Mouse (Mus musculus): ENCODE measurements around the gene Adam10. TPM values are rescaled to one million over a fixed set of nuclear protein-coding genes. Genes with fewer than 3 reads are reported as not detected.

Adam10 gene
- polyA plus RNA-seq (2015; fragmentation: Nextera tagmentation; extraction: Ambion mirVana), result 60.0 and 62.9 TPM in 2 replicates

GRCm38 (mm10) chr9:70678682-70679131, at the start of gene Adam10:
Gene Adam10 (plus strand): TSS chr9:70678997.
- H3K9me3 ChIP-seq, result no peaks in the 10 kb centered on the region
- H3K4me2 ChIP-seq, result peak within 1 kb of the TSS; percentile 62
- whole genome bisulfite sequencing, result 0% methylated on average over 45 of the region's 48 CpGs
- peaks cover 3% of the 10 kb centered on the region for H3K4me1 ChIP-seq
- H3K27ac ChIP-seq, result peak within 1 kb of the TSS; percentile 97
- H3K4me3 ChIP-seq, result peak within 1 kb of the TSS; percentile 68
- no peaks in the 10 kb centered on the region for H3K36me3 ChIP-seq
- ATAC-seq (ENCODE audit: insufficient number of reproducible peaks, low FRiP score, low TSS enrichment, low read depth), result peak; percentile 100
- peak within 1 kb of the TSS; percentile 85 for H3K9ac ChIP-seq
- H3K27me3 ChIP-seq, result no peaks in the 10 kb centered on the region

DNA sequence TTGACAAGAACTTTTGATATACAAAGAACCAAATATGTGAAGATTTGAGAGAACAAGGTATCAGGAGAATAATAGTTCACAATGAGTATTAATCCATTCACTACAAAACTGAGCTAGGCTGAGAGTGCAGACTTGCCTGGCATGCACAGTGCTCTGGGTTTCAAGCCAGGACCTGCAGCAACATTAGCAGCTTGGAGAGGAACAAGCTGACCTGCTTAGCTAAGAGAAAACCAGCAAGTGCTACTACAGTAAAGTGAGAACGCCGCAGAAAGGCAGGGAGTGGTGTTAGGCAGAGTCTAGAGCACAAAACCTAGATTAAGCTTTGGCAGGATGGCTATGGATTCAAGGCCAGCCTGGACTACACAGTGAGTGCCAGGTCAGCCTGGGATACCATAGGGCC, 49.1 kb upstream of the Adam10 start:
- WGBS, result 66% methylated on average over 2 of the region's 2 CpGs
- no peaks in the 10 kb centered on the region for H3K27me3 ChIP-seq
- ATAC-seq (ENCODE audit: insufficient number of reproducible peaks, low FRiP score, low TSS enrichment, low read depth), result no peak
- H3K4me2 ChIP-seq, result no peak overlapping the region
- peaks cover 3% of the 10 kb centered on the region; the same call in 1 of the 2 replicates for H3K4me1 ChIP-seq
- no peaks in the 10 kb centered on the region for H3K9me3 ChIP-seq
- no peak overlapping the region for H3K9ac ChIP-seq
- no peak overlapping the region for H3K27ac ChIP-seq
- peaks cover 4% of the 10 kb centered on the region; the same call in 1 of the 2 replicates for H3K36me3 ChIP-seq
- H3K4me3 ChIP-seq, result no peak overlapping the region

DNA sequence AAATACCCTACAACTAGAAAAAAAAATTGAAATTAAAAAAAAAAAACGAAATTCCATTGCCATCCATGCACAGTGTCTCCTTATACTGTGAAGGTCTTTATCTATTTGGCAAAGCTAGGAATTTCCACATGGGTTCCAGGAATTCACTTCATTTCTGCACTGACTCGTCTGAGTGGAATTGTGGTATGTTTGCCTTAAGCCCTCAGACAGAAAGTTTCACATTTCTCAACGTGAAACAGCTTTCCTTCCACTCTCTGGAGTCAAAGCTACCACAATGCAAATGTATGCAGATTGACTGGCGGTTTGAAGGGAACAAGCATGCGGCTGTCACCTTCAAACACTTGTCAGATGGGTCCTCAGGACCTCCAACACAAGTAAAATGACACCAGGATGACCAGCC, 47.1 kb upstream of the Adam10 start:
- Histone ChIP-seq H3K27ac (no peak overlapping the region), H3K4me1 (peaks cover 3% of the 10 kb centered on the region; the same call in 1 of the 2 replicates), H3K36me3 (no peaks in the 10 kb centered on the region), H3K4me3 (no peak overlapping the region), H3K27me3 (no peaks in the 10 kb centered on the region), H3K4me2 (no peak overlapping the region), H3K9ac (no peak overlapping the region), H3K9me3 (no peaks in the 10 kb centered on the region)
- ATAC-seq (ENCODE audit: insufficient number of reproducible peaks, low FRiP score, low TSS enrichment, low read depth), result no peak
- 17% methylated on average over 5 of the region's 5 CpGs for WGBS

DNA sequence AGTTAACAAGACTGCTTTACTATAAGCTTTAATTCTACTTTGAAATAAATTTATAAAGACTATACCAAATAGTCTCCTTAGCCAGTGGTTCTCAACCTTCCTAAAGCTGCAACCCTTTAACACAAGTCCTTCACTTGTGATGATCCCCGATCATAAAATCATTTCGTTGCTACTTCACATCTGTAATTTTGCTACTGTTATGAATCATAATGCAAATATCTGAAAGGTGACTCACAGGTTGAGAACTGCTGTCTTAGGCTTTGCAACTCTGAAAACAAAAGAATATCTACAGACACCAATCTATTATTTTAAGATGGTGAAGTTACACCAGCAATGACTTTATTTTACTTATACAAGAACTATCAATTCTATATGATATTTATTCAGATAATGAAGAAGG, 42.0 kb upstream of the Adam10 start:
- ATAC-seq (ENCODE audit: insufficient number of reproducible peaks, low FRiP score, low TSS enrichment, low read depth), result no peak
- Histone ChIP-seq H3K9ac (no peak overlapping the region), H3K4me2 (no peak overlapping the region), H3K9me3 (no peaks in the 10 kb centered on the region), H3K27ac (no peak overlapping the region), H3K4me3 (no peak overlapping the region), H3K36me3 (0 out of 2 replicates have a peak, but pooled peaks cover 7% of the 10 kb centered on the region), H3K27me3 (no peaks in the 10 kb centered on the region), H3K4me1 (peaks cover 1% of the 10 kb centered on the region; the same call in 1 of the 2 replicates)
- 73% methylated on average over 2 of the region's 2 CpGs for WGBS

GRCm38 (mm10) chr9:70650260-70650659, 28.5 kb upstream of the Adam10 start:
- no peak overlapping the region for H3K9ac ChIP-seq
- WGBS, result 73% methylated on average over 2 of the region's 2 CpGs
- H3K4me1 ChIP-seq, result no peaks in the 10 kb centered on the region; the same call in 1 of the 2 replicates
- H3K4me2 ChIP-seq, result no peak overlapping the region
- ATAC-seq (ENCODE audit: insufficient number of reproducible peaks, low FRiP score, low TSS enrichment, low read depth), result no peak
- H3K36me3 ChIP-seq, result no peaks in the 10 kb centered on the region
- no peaks in the 10 kb centered on the region for H3K27me3 ChIP-seq
- H3K9me3 ChIP-seq, result no peaks in the 10 kb centered on the region
- H3K27ac ChIP-seq, result no peak overlapping the region
- H3K4me3 ChIP-seq, result no peak overlapping the region

- Histone ChIP-seq H3K4me3 (no peak overlapping the region), H3K9ac (no peak overlapping the region), H3K27ac (no peak overlapping the region), H3K27me3 (no peaks in the 10 kb centered on the region), H3K4me1 (no peaks in the 10 kb centered on the region; the same call in 1 of the 2 replicates), H3K4me2 (no peak overlapping the region), H3K9me3 (no peaks in the 10 kb centered on the region), H3K36me3 (no peaks in the 10 kb centered on the region)
- 85% methylated on average over 1 of the region's 1 CpGs for WGBS
- no peak for ATAC-seq (ENCODE audit: insufficient number of reproducible peaks, low FRiP score, low TSS enrichment, low read depth)
These were observed 27.8 kb upstream of the Adam10 start for GRCm38 (mm10) chr9:70650994-70651393.

DNA sequence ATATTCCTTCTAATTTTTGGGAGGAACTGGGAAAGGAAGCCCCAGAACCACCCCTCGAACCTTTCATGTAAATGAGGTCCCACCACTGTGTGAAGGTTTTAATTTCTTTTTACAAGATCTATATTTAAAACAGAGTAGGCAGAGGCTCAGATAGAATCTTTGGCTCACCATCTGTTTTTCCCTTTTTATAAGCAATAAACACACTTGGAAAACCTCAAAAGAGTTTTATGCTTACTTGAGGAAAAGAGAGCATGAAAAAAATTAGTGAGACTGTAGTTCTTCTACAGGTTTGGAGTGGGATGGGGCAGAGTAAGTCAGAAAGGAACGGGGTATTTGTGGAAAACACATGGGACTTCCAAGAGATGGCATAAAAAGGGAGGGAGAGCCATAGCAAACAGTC, 26.6 kb upstream of the Adam10 start:
- Histone ChIP-seq H3K36me3 (no peaks in the 10 kb centered on the region), H3K9me3 (no peaks in the 10 kb centered on the region), H3K4me1 (peaks cover 4% of the 10 kb centered on the region), H3K27me3 (no peaks in the 10 kb centered on the region), H3K4me3 (no peak overlapping the region), H3K4me2 (no peak overlapping the region), H3K27ac (no peak overlapping the region), H3K9ac (no peak overlapping the region)
- 35% methylated on average over 2 of the region's 2 CpGs for WGBS
- ATAC-seq (ENCODE audit: insufficient number of reproducible peaks, low FRiP score, low TSS enrichment, low read depth), result no peak

GRCm38 (mm10) chr9:70653875-70654274, 24.9 kb upstream of the Adam10 start:
- 75% methylated on average over 2 of the region's 2 CpGs for WGBS
- Histone ChIP-seq H3K9me3 (no peaks in the 10 kb centered on the region), H3K27me3 (no peaks in the 10 kb centered on the region), H3K4me1 (peaks cover 4% of the 10 kb centered on the region), H3K4me2 (no peak overlapping the region), H3K27ac (no peak overlapping the region), H3K4me3 (no peak overlapping the region), H3K36me3 (no peaks in the 10 kb centered on the region), H3K9ac (no peak overlapping the region)
- ATAC-seq (ENCODE audit: insufficient number of reproducible peaks, low FRiP score, low TSS enrichment, low read depth), result no peak

- Histone ChIP-seq H3K27me3 (no peaks in the 10 kb centered on the region), H3K36me3 (no peaks in the 10 kb centered on the region), H3K4me2 (no peak overlapping the region), H3K9ac (no peak overlapping the region), H3K4me3 (no peak overlapping the region), H3K27ac (no peak overlapping the region), H3K4me1 (peaks cover 4% of the 10 kb centered on the region), H3K9me3 (no peaks in the 10 kb centered on the region)
- 71% methylated on average over 4 of the region's 4 CpGs for WGBS
- ATAC-seq (ENCODE audit: insufficient number of reproducible peaks, low FRiP score, low TSS enrichment, low read depth), result no peak
These were observed 24.3 kb upstream of the Adam10 start for GRCm38 (mm10) chr9:70654496-70654895.

DNA sequence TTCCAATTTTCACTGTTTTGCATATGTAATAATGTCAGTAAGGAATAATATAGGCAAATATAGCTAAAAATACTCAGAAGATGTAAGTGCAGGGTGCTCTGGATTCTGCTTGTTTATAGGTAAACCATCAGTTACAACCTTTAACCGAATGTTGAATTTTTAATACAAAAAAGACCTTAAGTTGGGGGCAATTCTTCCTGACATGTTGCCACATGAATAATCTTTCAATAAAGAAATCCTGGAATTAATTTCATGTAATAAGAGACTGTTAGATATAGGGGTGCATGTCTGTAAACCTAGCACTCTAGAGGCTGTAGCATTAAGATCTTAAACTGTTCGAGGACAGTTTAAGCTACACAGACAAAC, 23.1 kb upstream of the Adam10 start:
- H3K4me2 ChIP-seq, result peak overlapping the region; percentile 91
- H3K4me1 ChIP-seq, result peaks cover 4% of the 10 kb centered on the region
- no peaks in the 10 kb centered on the region for H3K9me3 ChIP-seq
- H3K36me3 ChIP-seq, result no peaks in the 10 kb centered on the region
- no peak for ATAC-seq (ENCODE audit: insufficient number of reproducible peaks, low FRiP score, low TSS enrichment, low read depth)
- WGBS, result 28% methylated on average over 2 of the region's 2 CpGs
- H3K9ac ChIP-seq, result peak overlapping the region; percentile 87; the same call in 1 of the 2 replicates
- no peaks in the 10 kb centered on the region for H3K27me3 ChIP-seq
- peak overlapping the region; percentile 87 for H3K4me3 ChIP-seq
- H3K27ac ChIP-seq, result no peak overlapping the region

- Histone ChIP-seq H3K4me2 (peak within 1 kb of the TSS; percentile 91), H3K36me3 (no peaks in the 10 kb centered on the region), H3K4me1 (peaks cover 4% of the 10 kb centered on the region), H3K9me3 (no peaks in the 10 kb centered on the region), H3K27ac (peak within 1 kb of the TSS; percentile 98), H3K4me3 (peak within 1 kb of the TSS; percentile 87), H3K27me3 (no peaks in the 10 kb centered on the region), H3K9ac (peak within 1 kb of the TSS; percentile 87)
- WGBS, result under 1% methylated on average over 70 of the region's 72 CpGs
- ATAC-seq (ENCODE audit: insufficient number of reproducible peaks, low FRiP score, low TSS enrichment, low read depth), result peak; percentile 12; the same call in 1 of the 2 replicates
These were observed 22.4 kb upstream of the Adam10 start, which contains the start of gene Gm10642 for GRCm38 (mm10) chr9:70656130-70657007. Gene Gm10642 (plus strand): TSS chr9:70656251.
